Mouse (Mus musculus) left cerebral cortex, adult 18-20 months (tissue): ENCODE measurements around the gene Traf3ip2. TPM values are rescaled to one million over a fixed set of nuclear protein-coding genes. Genes with fewer than 3 reads are reported as not detected.

Source experiments
- DNase-seq, 2 experiments: peaks; one replicate each; pipeline ENCODE4 v3.0.0; 2021 to 2022; ENCODE audit warnings: low spot score in 2 of 2, mixed read lengths in 1 of 2
- total RNA-seq, 2 experiments: library from RNA; stranded (reverse); gene quantifications; 2 replicates each; pipeline ENCODE4 v1.2.3; 2021

The Traf3ip2 gene
- total RNA-seq, 2 experiments from 2014 or later: 0.91 to 1.3 TPM

- no peak for DNase-seq
These were observed 18.1 kb downstream of the Traf3ip2 start for GRCm38 (mm10) chr10:39630811-39631210.

- DNase-seq: no peak
These were observed 18.9 kb downstream of the Traf3ip2 start for GRCm38 (mm10) chr10:39631627-39632026.

- no peak for DNase-seq
These were observed 20.6 kb downstream of the Traf3ip2 start for GRCm38 (mm10) chr10:39633379-39633778.

GRCm38 (mm10) chr10:39634423-39635101, 21.8 kb downstream of the Traf3ip2 start:
- no peak for DNase-seq

GRCm38 (mm10) chr10:39638862-39639261, 26.1 kb downstream of the Traf3ip2 start:
- DNase-seq: no peak

- DNase-seq: no peak
These were observed 27.0 kb downstream of the Traf3ip2 start for GRCm38 (mm10) chr10:39639783-39640182.

GRCm38 (mm10) chr10:39640817-39641226, 28.1 kb downstream of the Traf3ip2 start:
- no peak for DNase-seq

GRCm38 (mm10) chr10:39645789-39646628, 33.3 kb downstream of the Traf3ip2 start:
- no peak for DNase-seq

GRCm38 (mm10) chr10:39646629-39647019, 33.9 kb downstream of the Traf3ip2 start:
- no peak for DNase-seq

GRCm38 (mm10) chr10:39647118-39647517, 34.4 kb downstream of the Traf3ip2 start:
- DNase-seq: no peak

- no peak for DNase-seq
These were observed 35.5 kb downstream of the Traf3ip2 start for GRCm38 (mm10) chr10:39648278-39648677.

- no peak for DNase-seq
These were observed 36.8 kb downstream of the Traf3ip2 start for GRCm38 (mm10) chr10:39649550-39649949.

GRCm38 (mm10) chr10:39650316-39650715, 37.6 kb downstream of the Traf3ip2 start:
- DNase-seq: no peak

GRCm38 (mm10) chr10:39654001-39654416, 41.3 kb downstream of the Traf3ip2 start:
- no peak for DNase-seq

- DNase-seq: no peak
These were observed 46.2 kb downstream of the Traf3ip2 start for GRCm38 (mm10) chr10:39658901-39659410.

GRCm38 (mm10) chr10:39659411-39660268, 46.9 kb downstream of the Traf3ip2 start:
- DNase-seq: peak; percentile 14 to 18

GRCm38 (mm10) chr10:39660269-39660655, 47.5 kb downstream of the Traf3ip2 start:
- DNase-seq: no peak

- no peak for DNase-seq
These were observed 48.0 kb downstream of the Traf3ip2 start for GRCm38 (mm10) chr10:39660698-39661097.

GRCm38 (mm10) chr10:39665071-39665502, 52.4 kb downstream of the Traf3ip2 start:
- DNase-seq: no peak

- no peak for DNase-seq
These were observed 53.3 kb downstream of the Traf3ip2 start for GRCm38 (mm10) chr10:39666027-39666426.

GRCm38 (mm10) chr10:39671451-39671850, 58.7 kb downstream of the Traf3ip2 start:
- no peak for DNase-seq
